In the genomic region with DNA sequence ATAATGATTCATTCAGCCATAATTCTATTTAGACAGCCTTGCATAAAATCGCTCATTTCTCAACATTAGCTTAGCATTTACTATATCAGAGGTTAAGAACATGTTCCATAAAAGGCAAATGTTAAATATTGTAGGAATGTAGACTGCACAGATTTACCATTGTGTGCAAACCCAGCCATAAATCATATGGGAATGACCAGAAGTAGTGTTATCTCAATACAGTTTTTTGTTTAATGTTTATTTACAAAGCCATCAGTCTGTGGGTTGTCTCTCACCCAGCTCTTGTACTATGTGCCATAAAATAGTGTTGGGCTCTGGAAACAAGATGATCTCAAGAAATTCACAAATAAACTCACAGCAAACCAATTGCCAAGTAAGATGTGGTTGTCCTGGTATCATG, we compare ENCODE assay signal across 16 mouse cellular contexts.
"Had no signal": no experiment of that assay in that cellular context is flagged by ENCODE, and none has a peak within 500 bp of the region (broad histone marks: within the 10 kb centered on the region; RNA-seq: fewer than 3 reads in every experiment).

No protein-coding gene starts in this region.

- H3K36me3 ChIP-seq: neural tube, embryonic 13.5 days; neural tube, embryonic 15.5 days; stomach, embryonic 15.5 days had no signal

- H3K27ac ChIP-seq: neural tube, embryonic 13.5 days; neural tube, embryonic 15.5 days; stomach, embryonic 15.5 days; stomach, postnatal 0 days had no signal

- DNase-seq: retina, postnatal 1 day; right cerebral cortex, adult 18-20 months; right cerebral cortex, postnatal 14 days; right cerebral cortex, postnatal 25 days; right cerebral cortex, postnatal 4 days; spleen, adult 18-20 months; thymus, adult 18-20 months; thymus, adult 2 months; thymus, postnatal 14 days; thymus, postnatal 25 days; thymus, postnatal 36 days; thymus, postnatal 4 days had no signal

- H3K27me3 ChIP-seq: neural tube, embryonic 13.5 days; neural tube, embryonic 15.5 days; stomach, embryonic 15.5 days had no signal

- H3K4me3 ChIP-seq: neural tube, embryonic 13.5 days; neural tube, embryonic 15.5 days; stomach, embryonic 15.5 days had no signal

- H3K9me3 ChIP-seq: neural tube, embryonic 13.5 days; neural tube, embryonic 15.5 days; stomach, embryonic 15.5 days had no signal

- H3K4me2 ChIP-seq: neural tube, embryonic 13.5 days; neural tube, embryonic 15.5 days; stomach, embryonic 15.5 days had no signal

- H3K9ac ChIP-seq: neural tube, embryonic 13.5 days; neural tube, embryonic 15.5 days; stomach, embryonic 15.5 days had no signal

- H3K4me1 ChIP-seq: neural tube, embryonic 13.5 days; neural tube, embryonic 15.5 days; stomach, embryonic 15.5 days had no signal
